Comparison of ENCODE assay signal across 8 mouse cellular contexts in the genomic region with DNA sequence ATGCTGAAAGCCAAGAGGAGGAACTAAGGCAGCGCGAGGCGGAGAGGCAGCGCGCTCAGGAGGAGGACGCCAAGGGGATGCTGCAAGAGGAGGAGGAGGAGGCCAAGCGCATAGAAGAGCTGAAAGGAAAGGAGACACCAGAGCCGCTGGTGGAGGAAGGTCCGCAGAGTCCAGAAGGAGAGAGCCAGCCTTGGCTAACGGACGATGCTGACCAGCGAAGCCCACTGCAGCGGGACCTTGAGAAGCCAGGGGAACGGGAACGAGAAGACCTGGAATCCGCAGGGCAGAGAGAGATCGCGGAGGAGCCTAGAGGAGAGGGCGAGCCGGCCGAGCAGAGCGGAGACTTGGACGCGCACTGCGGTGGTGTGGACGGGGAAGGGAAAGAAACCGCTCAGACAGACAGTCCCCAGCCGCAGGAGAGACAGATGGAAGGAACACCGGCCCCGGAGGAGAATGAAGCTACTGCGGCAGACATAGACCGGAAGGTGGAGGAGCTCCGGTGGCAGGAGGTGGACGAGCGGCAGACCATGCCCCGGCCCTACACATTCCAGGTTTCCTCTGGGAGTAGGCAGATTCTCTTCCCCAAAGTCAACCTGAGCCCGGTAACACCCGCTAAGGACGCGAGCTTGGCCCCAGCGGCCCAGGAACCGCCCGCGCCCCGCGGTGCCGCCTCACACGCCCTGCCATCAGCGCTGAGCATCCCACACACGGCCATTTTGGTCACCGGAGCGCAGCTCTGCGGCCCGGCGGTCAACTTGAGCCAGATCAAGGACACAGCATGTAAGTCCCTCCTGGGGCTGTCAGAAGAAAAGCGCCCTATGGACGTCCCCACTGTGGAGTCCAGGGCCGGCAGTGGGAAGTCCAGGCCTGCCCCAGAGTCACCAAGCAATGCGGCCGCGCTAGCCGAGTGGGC. TPM values are rescaled to one million over a fixed set of nuclear protein-coding genes. Genes with fewer than 3 reads are reported as not detected.
DNase-seq lines count a peak whose midpoint lies in the region; ATAC-seq and TF ChIP-seq lines count a peak whose summit lies in the region.

No protein-coding gene starts in this region.

- H3K4me1 ChIP-seq in heart, embryonic 11.5 days (ENCODE audit: control insufficient read depth, insufficient read depth, low read length), result peaks cover 42% of the 10 kb centered on the region
- peaks cover 26% of the 10 kb centered on the region for H3K4me1 ChIP-seq in heart, embryonic 16.5 days (ENCODE audit: control insufficient read depth, insufficient read depth, low read length)
- H3K4me1 ChIP-seq in liver, postnatal 0 days (ENCODE audit: insufficient read depth), result peaks cover 10% of the 10 kb centered on the region

- TF ChIP-seq EP300 in liver, postnatal 0 days (IDR thresholded peaks at IDR 0.05; ENCODE audit: low read depth), result no peak

- H3K9ac ChIP-seq in heart, embryonic 11.5 days (ENCODE audit: low read depth, low read length), result peak overlapping the region; percentile 84
- H3K9ac ChIP-seq in heart, embryonic 16.5 days (ENCODE audit: low read length), result peak overlapping the region; percentile 82
- H3K9ac ChIP-seq in liver, postnatal 0 days (replicated peaks), result no peak overlapping the region

- H3K36me3 ChIP-seq in heart, embryonic 11.5 days (ENCODE audit: control insufficient read depth, insufficient read depth, low read length), result no peaks in the 10 kb centered on the region
- no peaks in the 10 kb centered on the region for H3K36me3 ChIP-seq in heart, embryonic 16.5 days (ENCODE audit: control insufficient read depth, insufficient read depth)
- H3K36me3 ChIP-seq in liver, postnatal 0 days (replicated peaks; ENCODE audit: insufficient read depth, low read length), result no peaks in the 10 kb centered on the region

- WGBS in heart, embryonic 11.5 days (ENCODE audit: insufficient replicate concordance), result 4% methylated on average over 61 of the region's 62 CpGs
- WGBS in heart, embryonic 16.5 days, result 7% methylated on average over 62 of the region's 62 CpGs
- 25% methylated on average over 62 of the region's 62 CpGs for WGBS in liver, postnatal 0 days (ENCODE audit: insufficient replicate concordance)

- ATAC-seq in heart, embryonic 11.5 days (replicated peaks; ENCODE audit: insufficient number of reproducible peaks, low FRiP score, low TSS enrichment), result no peak
- ATAC-seq in heart, embryonic 16.5 days (replicated peaks; ENCODE audit: extremely low read depth, insufficient read depth, low FRiP score), result 0 out of 2 replicates have a peak, but pooled peaks have one; percentile 16
- no peak for ATAC-seq in liver, postnatal 0 days

- H3K9me3 ChIP-seq in heart, embryonic 11.5 days (replicated peaks; ENCODE audit: control insufficient read depth, low read length), result no peaks in the 10 kb centered on the region
- H3K9me3 ChIP-seq in heart, embryonic 16.5 days (replicated peaks; ENCODE audit: control insufficient read depth, low read length), result no peaks in the 10 kb centered on the region
- H3K9me3 ChIP-seq in liver, postnatal 0 days (ENCODE audit: low read length), result no peaks in the 10 kb centered on the region

- peaks cover 10% of the 10 kb centered on the region for H3K27me3 ChIP-seq in heart, embryonic 11.5 days (ENCODE audit: control insufficient read depth, insufficient read depth, low read length)
- H3K27me3 ChIP-seq in heart, embryonic 16.5 days (ENCODE audit: control insufficient read depth, insufficient read depth, low read length), result peaks cover 14% of the 10 kb centered on the region; the same call in 1 of the 2 replicates
- peaks cover 30% of the 10 kb centered on the region for H3K27me3 ChIP-seq in liver, postnatal 0 days (ENCODE audit: insufficient read depth, low read length)

- peak overlapping the region; percentile 98 for H3K4me2 ChIP-seq in heart, embryonic 11.5 days
- peak overlapping the region; percentile 98 for H3K4me2 ChIP-seq in heart, embryonic 16.5 days (ENCODE audit: low read depth, low read length)
- H3K4me2 ChIP-seq in liver, postnatal 0 days (ENCODE audit: low read depth, low read length), result peak overlapping the region; percentile 65

- TF ChIP-seq CTCF in liver, postnatal 0 days (IDR thresholded peaks at IDR 0.05; ENCODE audit: low read depth), result no peak

- H3K4me3 ChIP-seq in heart, embryonic 11.5 days (ENCODE audit: low read depth, low read length), result peak overlapping the region; percentile 50
- peak overlapping the region; percentile 73 for H3K4me3 ChIP-seq in heart, embryonic 16.5 days (ENCODE audit: low read length)
- H3K4me3 ChIP-seq in liver, postnatal 0 days (ENCODE audit: low read depth, low read length), result peak overlapping the region; percentile 39

- no peak for DNase-seq in heart, adult 18-20 months
- DNase-seq in ZHBTc4 (ENCODE audit: low read depth, low spot score), result peak; percentile 63
- DNase-seq in liver, postnatal 0 days, result no peak
- no peak for DNase-seq in left cerebral cortex, postnatal 10 days (ENCODE audit: extremely low spot score in 1 of 2, low spot score in 2 of 2)
- DNase-seq in right cerebral cortex, postnatal 10 days (ENCODE audit: low spot score in 2 of 2), result no peak
- no peak for DNase-seq in thymus, postnatal 36 days

- H3K27ac ChIP-seq in heart, embryonic 11.5 days (ENCODE audit: low read depth, low read length), result peak overlapping the region; percentile 76
- H3K27ac ChIP-seq in heart, embryonic 16.5 days (ENCODE audit: low read length), result peak overlapping the region; percentile 83
- H3K27ac ChIP-seq in liver, postnatal 0 days (ENCODE audit: low read depth), result no peak overlapping the region

- intact Hi-C loops in left cerebral cortex, postnatal 10 days (cut with DNase I), result loop anchor here (2.0 kb wide), 1 partner anchor 269 kb away; the partner anchor contains the start of gene Cep135

RNA-seq across cellular contexts. Expression of gene Aasdh, which starts 48.0 kb away (rescaled TPM):
- polyA plus RNA-seq in heart, embryonic 11.5 days (2014; fragmentation: Nextera tagmentation; extraction: Ambion mirVana), result 17.9 and 20.1 TPM in 2 replicates
- 10 to 100 TPM; 16.8 to 16.9 TPM for total RNA-seq in heart, adult 18-20 months (2021)
- polyA plus RNA-seq in heart, embryonic 16.5 days (2015; fragmentation: Nextera tagmentation; extraction: Ambion mirVana), result 17.9 and 22.3 TPM in 2 replicates
- 5.1 and 5.3 TPM in 2 replicates for polyA plus RNA-seq in liver, postnatal 0 days (2015; fragmentation: Nextera tagmentation; extraction: Ambion mirVana)
- 10 to 100 TPM; 18.5 to 21.0 TPM for total RNA-seq in left cerebral cortex, postnatal 10 days (2021)
